Mouse (Mus musculus): ENCODE measurements around the gene Hoxc11. TPM values are rescaled to one million over a fixed set of nuclear protein-coding genes. Genes with fewer than 3 reads are reported as not detected.

The Hoxc11 gene
- not detected in 2 replicates for polyA plus RNA-seq (2016; fragmentation: Nextera tagmentation; extraction: Ambion mirVana)

DNA sequence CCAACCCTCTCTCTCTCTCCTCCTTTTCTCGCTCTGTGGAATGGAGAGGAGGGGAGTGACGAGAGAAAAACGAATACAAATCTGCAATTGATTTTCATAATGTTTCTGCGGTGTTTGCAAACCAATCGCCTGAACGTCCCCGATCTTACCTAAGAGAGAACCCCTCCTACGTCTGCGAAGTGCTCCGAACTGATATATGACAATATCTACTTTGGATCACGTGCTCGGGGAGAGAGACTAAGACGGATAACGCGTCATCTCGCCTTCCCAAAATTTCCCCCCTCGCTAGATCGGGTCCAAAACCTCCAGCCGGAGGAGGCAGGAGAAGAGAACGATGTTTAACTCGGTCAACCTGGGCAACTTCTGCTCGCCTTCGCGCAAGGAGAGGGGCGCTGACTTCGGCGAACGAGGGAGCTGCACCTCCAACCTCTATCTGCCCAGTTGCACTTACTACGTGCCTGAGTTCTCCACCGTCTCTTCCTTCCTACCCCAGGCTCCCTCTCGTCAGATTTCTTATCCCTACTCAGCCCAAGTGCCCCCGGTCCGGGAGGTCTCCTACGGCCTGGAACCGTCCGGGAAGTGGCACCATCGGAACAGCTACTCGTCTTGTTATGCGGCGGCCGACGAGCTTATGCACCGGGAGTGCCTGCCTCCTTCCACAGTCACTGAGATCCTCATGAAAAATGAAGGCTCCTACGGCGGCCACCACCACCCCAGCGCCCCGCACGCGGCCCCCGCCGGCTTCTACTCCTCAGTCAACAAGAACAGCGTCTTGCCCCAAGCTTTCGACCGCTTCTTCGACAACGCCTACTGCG is at the start of gene Hoxc11:
Gene Hoxc11 (plus strand): TSS at position 236 of the 815 bp plus-strand sequence.
- Histone ChIP-seq H3K27ac (0 out of 2 replicates have a peak within 1 kb of the TSS, but pooled peaks have one; percentile 25), H3K4me3 (peak within 1 kb of the TSS; percentile 3; the same call in 1 of the 2 replicates), H3K4me1 (peaks cover 4% of the 10 kb centered on the region; the same call in 1 of the 2 replicates), H3K36me3 (no peaks in the 10 kb centered on the region), H3K9me3 (no peaks in the 10 kb centered on the region), H3K27me3 (ENCODE audit: insufficient read depth, poor library complexity, severe bottlenecking) (peaks cover 100% of the 10 kb centered on the region)
- under 1% methylated on average over 57 of the region's 57 CpGs for WGBS
- DNase-seq (ENCODE audit: low spot score): no peak

DNA sequence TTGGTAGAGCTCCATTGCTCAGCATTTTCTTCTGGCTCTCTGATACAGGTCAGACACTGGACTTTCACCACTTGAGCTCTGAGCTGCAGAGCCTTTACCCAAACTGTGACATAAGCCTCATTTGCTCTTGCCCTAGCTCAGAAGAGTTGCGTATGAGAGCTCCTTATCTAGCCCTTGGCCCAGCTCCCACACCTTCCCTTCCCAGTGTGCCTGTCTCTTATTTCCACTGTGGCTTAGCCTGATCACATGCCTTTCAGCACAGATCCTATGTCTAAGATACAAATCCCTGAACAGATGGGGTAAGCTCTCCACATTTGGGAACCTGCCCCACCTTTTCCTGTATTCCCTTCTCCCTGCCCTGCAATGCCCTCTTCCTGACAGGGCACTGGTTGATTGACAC is 49.3 kb upstream of the Hoxc11 start:
- WGBS: 19% methylated on average over 1 of the region's 1 CpGs
- Histone ChIP-seq H3K36me3 (no peaks in the 10 kb centered on the region), H3K4me3 (no peak overlapping the region), H3K27ac (no peak overlapping the region), H3K9me3 (no peaks in the 10 kb centered on the region), H3K27me3 (ENCODE audit: insufficient read depth, poor library complexity, severe bottlenecking) (peaks cover 87% of the 10 kb centered on the region), H3K4me1 (no peaks in the 10 kb centered on the region)
- DNase-seq (ENCODE audit: low spot score): no peak

DNA sequence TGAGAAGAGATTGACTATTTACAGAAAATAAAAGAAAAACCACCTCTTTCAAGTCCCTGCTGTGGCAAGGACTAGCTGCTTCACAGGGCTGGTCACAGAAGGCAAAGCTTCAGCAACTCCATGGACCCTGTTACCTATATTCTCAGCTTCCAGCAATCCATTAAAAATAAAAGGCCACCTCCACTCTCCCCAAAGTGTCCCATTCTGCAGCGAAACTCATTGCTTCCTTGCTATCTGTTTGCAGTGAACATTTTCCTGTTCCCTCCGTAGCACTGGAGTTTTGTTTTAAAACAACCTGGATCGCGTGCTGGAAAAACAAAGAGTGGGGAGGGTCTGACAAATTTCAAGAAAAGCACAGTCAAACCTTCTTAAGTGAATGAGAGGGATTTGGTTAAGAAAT is 44.7 kb upstream of the Hoxc11 start:
- no peak overlapping the region for H3K27ac ChIP-seq
- DNase-seq (ENCODE audit: low spot score): no peak
- no peak overlapping the region for H3K4me3 ChIP-seq
- H3K27me3 ChIP-seq (ENCODE audit: insufficient read depth, poor library complexity, severe bottlenecking): peaks cover 100% of the 10 kb centered on the region
- H3K36me3 ChIP-seq: no peaks in the 10 kb centered on the region
- no peaks in the 10 kb centered on the region for H3K4me1 ChIP-seq
- WGBS: 2% methylated on average over 4 of the region's 4 CpGs
- H3K9me3 ChIP-seq: no peaks in the 10 kb centered on the region

DNA sequence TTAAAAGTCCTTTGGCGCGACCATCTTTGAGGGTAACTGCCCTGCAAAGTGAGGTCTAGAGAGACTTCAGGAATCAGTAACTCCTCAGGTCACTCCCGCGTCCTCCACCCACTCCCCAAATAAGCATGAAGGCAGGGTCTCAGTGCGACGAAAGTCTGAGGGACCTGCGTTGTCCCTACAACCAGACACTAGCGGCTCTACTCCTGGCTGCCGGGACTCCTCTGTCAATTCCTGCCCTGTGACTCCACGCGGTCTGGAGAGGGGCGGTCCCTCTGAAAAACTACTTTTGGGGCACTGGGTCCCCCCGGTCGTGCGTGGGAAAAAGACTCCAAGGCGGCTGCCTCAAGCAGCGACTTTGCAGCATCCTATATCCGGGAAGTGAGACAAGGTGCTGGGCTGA is 44.2 kb upstream of the Hoxc11 start:
- no peaks in the 10 kb centered on the region for H3K9me3 ChIP-seq
- DNase-seq (ENCODE audit: low spot score): no peak
- no peak overlapping the region for H3K27ac ChIP-seq
- peaks cover 100% of the 10 kb centered on the region for H3K27me3 ChIP-seq (ENCODE audit: insufficient read depth, poor library complexity, severe bottlenecking)
- no peaks in the 10 kb centered on the region for H3K4me1 ChIP-seq
- H3K4me3 ChIP-seq: no peak overlapping the region
- H3K36me3 ChIP-seq: no peaks in the 10 kb centered on the region
- under 1% methylated on average over 18 of the region's 18 CpGs for WGBS

DNA sequence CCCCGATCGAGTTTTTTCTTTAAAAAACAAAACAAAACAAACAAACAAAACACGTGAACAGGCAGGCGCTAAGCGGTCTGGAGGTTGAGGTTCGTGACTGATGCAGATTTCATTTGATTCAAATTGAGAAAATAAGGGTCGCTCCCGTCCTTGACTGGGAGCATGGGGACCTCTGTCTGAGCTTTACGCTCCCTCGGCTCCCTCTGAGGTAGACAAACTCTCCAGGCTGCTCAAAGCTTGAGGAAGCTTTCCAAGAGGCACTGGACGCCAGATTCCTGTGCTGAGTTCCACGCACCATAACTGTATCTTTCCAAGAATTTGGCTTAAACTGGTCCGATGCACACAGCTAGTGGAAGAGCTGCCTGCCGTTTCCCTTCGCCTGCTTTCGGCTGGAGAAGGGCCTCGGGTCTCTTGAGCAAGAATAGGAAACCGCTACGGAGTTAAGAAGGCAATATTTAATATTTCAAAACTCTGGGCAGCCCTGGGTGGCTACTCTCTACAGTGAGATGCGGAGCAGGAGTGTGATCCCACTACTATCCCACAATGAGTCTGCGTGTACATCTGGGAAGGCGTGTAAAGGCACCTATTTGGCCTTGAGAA is 43.6 kb upstream of the Hoxc11 start:
- Histone ChIP-seq H3K4me3 (no peak overlapping the region), H3K27me3 (ENCODE audit: insufficient read depth, poor library complexity, severe bottlenecking) (peaks cover 100% of the 10 kb centered on the region), H3K36me3 (no peaks in the 10 kb centered on the region), H3K27ac (no peak overlapping the region), H3K4me1 (no peaks in the 10 kb centered on the region), H3K9me3 (no peaks in the 10 kb centered on the region)
- 1% methylated on average over 22 of the region's 22 CpGs for WGBS
- no peak for DNase-seq (ENCODE audit: low spot score)

DNA sequence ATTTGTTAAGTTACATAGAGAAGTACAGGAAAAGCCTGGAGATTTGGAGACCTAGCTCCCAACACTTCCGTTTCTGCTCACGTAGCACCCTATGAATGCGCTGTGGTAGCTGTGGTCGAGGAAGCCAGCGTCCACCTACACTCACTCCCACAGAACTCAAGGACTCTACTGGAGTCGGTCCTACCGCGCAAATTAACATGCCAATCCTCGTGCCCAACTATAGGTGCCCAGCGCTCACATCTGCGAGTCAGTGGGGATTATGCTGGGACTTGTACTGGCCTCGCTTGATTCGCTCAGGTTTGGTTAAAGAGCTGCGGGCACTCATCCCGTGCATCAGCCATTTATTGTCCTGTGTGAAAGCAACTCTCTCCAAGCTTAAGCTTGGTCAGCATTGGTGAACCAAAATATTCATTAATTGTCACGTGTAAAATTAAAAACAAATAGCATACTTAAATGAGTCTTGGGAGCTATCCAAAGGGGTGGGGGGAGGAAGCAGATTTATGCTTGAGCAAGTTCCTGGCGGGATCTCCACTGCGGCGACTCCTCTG is 41.1 kb upstream of the Hoxc11 start:
- WGBS: under 1% methylated on average over 19 of the region's 19 CpGs
- H3K9me3 ChIP-seq: no peaks in the 10 kb centered on the region
- no peak for DNase-seq (ENCODE audit: low spot score)
- peaks cover 100% of the 10 kb centered on the region for H3K27me3 ChIP-seq (ENCODE audit: insufficient read depth, poor library complexity, severe bottlenecking)
- H3K27ac ChIP-seq: no peak overlapping the region
- H3K36me3 ChIP-seq: no peaks in the 10 kb centered on the region
- H3K4me1 ChIP-seq: no peaks in the 10 kb centered on the region
- H3K4me3 ChIP-seq: no peak overlapping the region

DNA sequence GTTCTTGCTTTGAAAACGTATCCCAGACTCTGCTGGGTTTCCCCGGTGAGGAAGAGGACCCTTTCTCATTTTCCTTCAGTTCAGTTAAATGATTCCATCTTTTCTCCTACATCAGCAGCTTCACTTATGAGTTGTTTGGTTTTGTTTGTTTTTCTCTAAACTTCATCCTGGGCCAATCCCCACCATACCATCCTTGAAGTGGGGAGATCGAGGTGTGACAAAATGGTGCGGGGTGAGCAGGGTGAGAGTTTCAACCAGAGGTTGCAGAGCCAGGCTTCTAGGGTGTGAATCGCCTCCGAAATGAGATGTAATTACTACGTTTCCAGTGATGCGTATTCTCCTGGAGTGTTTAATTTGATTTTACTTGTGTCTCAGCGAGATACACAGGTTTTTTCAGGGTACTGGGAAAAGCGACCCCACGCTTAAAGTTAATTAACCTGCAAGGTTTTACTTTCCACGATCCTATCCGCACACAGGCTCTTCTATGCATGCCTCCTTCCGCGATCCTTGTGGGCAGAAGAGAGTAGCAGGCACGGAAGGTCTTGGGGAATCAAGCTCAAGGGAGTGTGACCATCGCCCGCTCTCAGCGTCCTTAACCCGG is 36.2 kb upstream of the Hoxc11 start:
- DNase-seq (ENCODE audit: low spot score): no peak
- Histone ChIP-seq H3K4me3 (no peak overlapping the region), H3K27ac (no peak overlapping the region), H3K36me3 (no peaks in the 10 kb centered on the region), H3K27me3 (ENCODE audit: insufficient read depth, poor library complexity, severe bottlenecking) (peaks cover 100% of the 10 kb centered on the region), H3K9me3 (no peaks in the 10 kb centered on the region), H3K4me1 (peaks cover 15% of the 10 kb centered on the region)
- WGBS: 2% methylated on average over 20 of the region's 20 CpGs

DNA sequence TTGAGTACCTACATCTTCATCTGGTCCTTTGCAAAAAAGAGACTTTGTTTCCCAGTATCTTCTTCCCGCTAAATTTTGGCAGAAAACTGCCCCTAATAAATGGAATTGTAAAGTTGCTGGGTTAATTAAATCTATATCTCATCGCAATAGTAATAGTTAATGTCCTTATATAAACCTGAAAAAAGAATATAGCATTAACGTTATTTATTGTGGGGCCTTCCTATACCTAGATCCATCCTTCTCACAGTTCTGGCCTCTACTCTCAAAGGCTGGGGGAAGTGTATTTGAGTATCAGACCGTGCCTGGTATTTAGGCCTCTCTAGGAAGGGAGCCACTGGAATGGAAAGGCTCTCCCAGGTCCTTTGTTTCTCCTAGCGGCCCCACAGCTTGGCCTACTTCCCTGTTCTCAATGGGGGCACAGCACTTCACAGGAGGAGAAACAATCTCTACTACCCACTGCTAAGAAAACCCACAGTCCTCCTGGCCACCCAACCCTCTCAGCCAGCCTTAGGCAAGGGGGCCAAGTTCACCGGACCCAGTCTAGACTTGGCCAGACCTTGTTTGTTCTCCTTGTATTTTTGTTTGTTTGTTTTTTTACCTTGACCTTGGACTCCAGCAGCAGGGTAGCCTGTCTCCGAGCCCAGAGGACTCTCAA is 35.5 kb upstream of the Hoxc11 start:
- Histone ChIP-seq H3K4me3 (no peak overlapping the region), H3K27me3 (ENCODE audit: insufficient read depth, poor library complexity, severe bottlenecking) (peaks cover 100% of the 10 kb centered on the region), H3K27ac (no peak overlapping the region), H3K9me3 (no peaks in the 10 kb centered on the region), H3K4me1 (peaks cover 15% of the 10 kb centered on the region), H3K36me3 (no peaks in the 10 kb centered on the region)
- 3% methylated on average over 7 of the region's 7 CpGs for WGBS
- no peak for DNase-seq (ENCODE audit: low spot score)

DNA sequence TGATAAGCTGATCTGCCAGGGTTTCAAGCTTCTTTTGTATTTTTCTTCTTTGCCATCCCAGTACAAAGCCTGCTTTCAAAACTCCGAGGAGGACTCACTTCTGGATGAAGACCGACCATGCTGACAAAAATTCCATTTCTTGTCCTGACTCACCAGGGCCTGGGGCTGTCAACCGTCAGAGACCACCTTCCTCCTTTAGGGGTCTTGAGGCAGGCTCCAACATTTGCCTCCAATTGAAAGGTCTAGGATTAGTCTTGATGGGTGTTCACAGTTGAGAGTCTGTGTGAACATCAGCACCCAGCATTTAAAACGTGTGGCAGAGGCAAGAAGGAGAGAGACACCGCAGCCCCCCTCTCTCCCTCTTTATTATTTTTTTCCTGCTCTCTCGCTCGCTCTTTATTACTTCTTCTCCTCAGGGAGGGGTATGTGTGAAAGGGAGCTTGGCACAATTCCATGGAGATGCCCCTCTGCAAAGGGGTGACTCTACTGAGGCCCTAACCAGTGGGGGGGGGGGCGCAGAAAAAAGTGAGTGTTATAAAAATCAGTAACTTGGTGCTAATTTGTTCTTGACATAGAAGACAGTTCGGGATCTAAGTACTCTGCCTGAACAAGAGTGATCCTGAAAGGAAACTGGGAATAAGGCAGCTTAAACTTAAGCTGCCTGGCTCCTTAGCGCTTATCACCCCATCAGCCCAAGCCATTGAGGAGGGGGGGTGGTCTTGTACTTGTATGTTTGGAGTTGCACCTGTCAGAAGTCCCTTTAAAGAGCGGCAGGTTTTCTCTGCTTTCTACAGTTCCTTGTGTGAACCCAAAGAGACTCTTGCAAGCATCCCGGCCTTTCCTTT is 34.7 kb upstream of the Hoxc11 start:
- no peak overlapping the region for H3K27ac ChIP-seq
- WGBS: 3% methylated on average over 12 of the region's 12 CpGs
- no peaks in the 10 kb centered on the region for H3K9me3 ChIP-seq
- H3K4me3 ChIP-seq: no peak overlapping the region
- H3K27me3 ChIP-seq (ENCODE audit: insufficient read depth, poor library complexity, severe bottlenecking): peaks cover 100% of the 10 kb centered on the region
- no peak for DNase-seq (ENCODE audit: low spot score)
- no peaks in the 10 kb centered on the region for H3K36me3 ChIP-seq
- peaks cover 15% of the 10 kb centered on the region for H3K4me1 ChIP-seq

DNA sequence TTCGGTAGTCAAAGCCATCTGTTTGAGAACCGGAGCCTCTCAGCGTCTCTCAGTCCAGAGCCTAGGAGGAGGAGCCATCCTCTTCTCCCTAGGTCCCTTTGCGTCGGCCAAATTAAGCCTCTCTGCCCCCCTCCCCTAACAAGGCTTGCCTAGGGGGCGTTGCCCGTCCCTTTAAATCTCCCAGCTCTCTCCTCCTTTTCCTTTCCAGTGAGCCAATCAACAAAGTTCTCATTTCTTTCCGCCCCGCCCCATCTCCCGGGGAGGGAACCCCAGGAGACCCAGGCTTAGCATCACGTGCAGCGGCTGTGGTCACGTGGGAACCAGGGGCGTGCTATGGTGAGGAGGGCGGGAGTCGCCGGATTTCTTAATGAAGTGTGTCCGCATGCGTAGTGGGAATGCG is 33.6 kb upstream of the Hoxc11 start:
- H3K27ac ChIP-seq: no peak overlapping the region
- DNase-seq (ENCODE audit: low spot score): no peak
- H3K36me3 ChIP-seq: no peaks in the 10 kb centered on the region
- peaks cover 15% of the 10 kb centered on the region for H3K4me1 ChIP-seq
- no peaks in the 10 kb centered on the region for H3K9me3 ChIP-seq
- H3K4me3 ChIP-seq: peak overlapping the region; percentile 48
- under 1% methylated on average over 20 of the region's 20 CpGs for WGBS
- peaks cover 100% of the 10 kb centered on the region for H3K27me3 ChIP-seq (ENCODE audit: insufficient read depth, poor library complexity, severe bottlenecking)

DNA sequence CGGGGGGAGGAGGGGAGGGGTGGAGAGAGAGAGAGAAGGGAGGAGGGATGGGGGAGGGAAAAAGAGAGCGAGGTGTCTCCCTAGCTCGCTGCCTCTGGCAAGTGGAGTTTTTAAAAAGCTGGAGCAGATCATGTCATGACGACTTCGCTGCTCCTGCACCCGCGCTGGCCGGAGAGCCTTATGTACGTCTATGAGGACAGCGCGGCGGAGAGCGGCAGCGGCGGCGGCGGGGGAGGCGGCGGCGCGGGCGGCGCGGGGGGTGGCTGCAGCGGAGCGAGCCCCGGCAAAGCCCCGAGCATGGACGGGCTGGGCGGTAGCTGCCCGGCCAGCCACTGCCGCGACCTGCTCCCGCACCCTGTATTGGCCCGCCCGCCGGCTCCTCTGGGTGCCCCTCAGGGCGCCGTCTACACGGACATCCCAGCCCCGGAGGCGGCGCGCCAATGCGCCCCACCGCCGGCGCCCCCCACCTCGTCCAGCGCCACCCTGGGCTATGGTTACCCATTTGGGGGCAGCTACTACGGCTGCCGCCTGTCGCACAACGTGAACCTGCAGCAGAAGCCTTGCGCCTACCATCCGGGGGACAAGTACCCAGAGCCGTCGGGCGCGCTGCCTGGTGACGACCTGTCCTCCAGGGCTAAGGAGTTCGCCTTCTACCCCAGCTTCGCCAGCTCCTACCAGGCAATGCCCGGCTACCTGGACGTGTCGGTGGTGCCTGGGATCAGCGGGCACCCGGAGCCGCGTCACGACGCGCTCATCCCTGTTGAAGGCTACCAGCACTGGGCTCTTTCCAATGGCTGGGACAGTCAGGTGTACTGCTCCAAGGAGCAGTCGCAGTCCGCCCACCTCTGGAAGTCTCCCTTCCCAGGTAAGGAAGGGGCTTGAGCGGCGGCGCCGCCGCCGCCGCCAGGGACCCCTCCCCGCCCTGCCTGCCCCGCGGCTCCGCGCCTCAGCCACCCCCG is 32.9 kb upstream of the Hoxc11 start, which contains the start of gene Hoxc13:
Gene Hoxc13 (plus strand): TSS at position 51 of the 959 bp plus-strand sequence.
- no peak for DNase-seq (ENCODE audit: low spot score)
- Histone ChIP-seq H3K36me3 (no peaks in the 10 kb centered on the region), H3K27ac (no peak within 1 kb of the TSS), H3K4me3 (peak within 1 kb of the TSS; percentile 48), H3K27me3 (ENCODE audit: insufficient read depth, poor library complexity, severe bottlenecking) (peaks cover 100% of the 10 kb centered on the region), H3K4me1 (peaks cover 15% of the 10 kb centered on the region), H3K9me3 (no peaks in the 10 kb centered on the region)
- under 1% methylated on average over 87 of the region's 88 CpGs for WGBS

Data from heart, embryonic 10.5 days (tissue).